Mouse (Mus musculus) left cerebral cortex, postnatal 14 days (tissue): ENCODE measurements around the gene Calhm1. TPM values are rescaled to one million over a fixed set of nuclear protein-coding genes. Genes with fewer than 3 reads are reported as not detected.
"Not testable (repeated sequence)": the region's sequence is repeated elsewhere in the genome, so short reads cannot be mapped to it uniquely, and the experiment has no call there.

Experiments used
- DNase-seq, 2 experiments: peaks; one replicate each; pipeline ENCODE4 v3.0.0; 2021 to 2022; ENCODE audit warnings: low spot score in 2 of 2, mixed read lengths in 1 of 2
- intact Hi-C: fragments of 180-260 bp; cut with DNase I; formaldehyde crosslinking; loops from one replicate; pipeline ENCODE4 v1.15.1; 2025
- total RNA-seq, 2 experiments: library from RNA; stranded (reverse); gene quantifications; 2 replicates each; pipeline ENCODE4 v1.2.3; 2021

Calhm1 gene
- total RNA-seq, 2 experiments from 2014 or later: not detected

DNA sequence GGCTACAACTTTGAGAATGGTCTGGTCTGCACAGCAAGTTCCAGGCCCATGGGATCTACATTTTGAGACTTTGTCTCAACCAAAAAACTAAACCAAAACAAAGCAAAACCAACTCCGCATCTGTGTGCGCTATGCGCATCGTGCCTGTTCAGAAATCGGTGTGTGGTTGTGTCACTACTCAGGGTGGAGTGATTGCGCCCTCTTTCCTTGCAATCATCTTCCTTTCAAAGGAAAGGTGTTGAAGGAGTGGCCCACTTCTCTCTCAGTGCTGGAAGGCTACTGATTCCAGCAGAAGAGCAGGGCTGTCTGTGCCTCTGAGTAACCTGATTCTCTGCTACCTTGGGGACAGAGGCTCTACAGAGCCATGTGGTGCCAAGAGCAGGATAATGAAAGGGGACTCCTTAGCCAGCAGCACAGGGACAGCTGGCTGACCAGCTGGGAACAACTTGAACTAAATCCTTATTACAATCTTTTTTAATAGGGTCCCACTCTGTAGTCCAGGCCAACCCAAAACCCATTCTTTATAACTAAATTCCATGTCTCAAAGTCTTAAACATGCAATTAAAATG is 19.2 kb upstream of the Calhm1 start:
- intact Hi-C loops: no loop called here
- DNase-seq: no peak

DNA sequence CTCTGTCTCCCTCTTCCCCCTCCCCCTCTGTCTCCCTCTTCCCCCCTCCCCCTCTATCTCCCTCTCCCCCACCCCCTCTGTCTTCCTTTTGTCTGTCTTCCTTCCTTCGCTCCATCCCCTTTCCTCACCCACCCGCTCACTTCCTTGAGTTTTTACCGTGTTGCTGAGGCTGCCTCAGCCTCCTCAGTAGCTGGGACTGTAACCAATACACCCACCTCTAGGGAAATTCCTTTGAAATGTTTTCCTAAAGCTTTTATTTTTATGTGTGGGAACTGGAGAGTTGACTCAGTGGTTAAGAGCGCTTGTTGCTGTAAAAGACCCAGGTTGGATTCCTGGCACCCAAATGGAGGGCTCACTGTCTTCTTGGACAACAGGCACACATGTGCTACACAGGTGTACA is 17.6 kb upstream of the Calhm1 start:
- intact Hi-C loops: no loop called here
- no peak for DNase-seq

DNA sequence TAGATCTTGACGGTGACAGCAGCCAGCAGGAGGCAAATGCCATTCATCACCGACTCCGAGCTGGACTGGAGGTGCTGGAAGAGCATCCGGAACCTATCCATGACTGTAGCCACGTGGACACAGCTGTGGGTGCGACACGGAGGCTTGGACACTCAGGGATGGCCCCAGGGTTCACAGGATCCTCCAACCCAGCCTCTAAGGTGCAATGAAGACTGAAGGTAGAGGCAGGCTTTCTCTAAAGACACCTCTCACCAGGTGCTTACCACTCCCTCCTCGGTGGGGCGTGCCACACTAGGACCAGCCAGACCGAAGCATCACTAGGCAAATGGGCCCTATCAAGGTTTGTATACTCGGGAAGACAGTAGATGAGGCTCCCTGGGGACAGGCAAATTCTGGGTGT is 13.6 kb upstream of the Calhm1 start, which contains the start of gene Calhm3:
Gene Calhm3, minus strand, starts transcription at position 101 of the 400 bp plus-strand sequence.
- intact Hi-C loops: no loop called here
- no peak for DNase-seq

DNA sequence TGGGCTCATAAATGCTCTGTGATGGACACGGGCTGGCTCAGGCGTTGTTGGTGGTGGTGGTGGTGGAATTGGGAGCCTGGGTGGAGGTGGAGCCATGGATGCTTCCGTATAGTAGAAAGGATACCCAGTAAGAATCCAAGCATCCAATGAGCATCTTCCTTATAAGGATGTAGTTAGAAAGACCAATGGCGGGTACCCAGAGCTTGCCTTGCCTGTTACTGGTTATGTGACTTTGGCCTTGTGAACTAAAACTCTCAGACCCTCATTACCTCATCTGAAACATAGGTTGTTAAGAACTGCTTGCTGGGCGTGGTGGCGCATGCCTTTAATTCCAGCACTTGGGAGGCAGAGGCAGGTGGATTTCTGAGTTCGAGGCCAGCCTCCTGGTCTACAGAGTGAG is 9.7 kb upstream of the Calhm1 start:
- intact Hi-C loops: no loop called here
- no peak for DNase-seq

DNA sequence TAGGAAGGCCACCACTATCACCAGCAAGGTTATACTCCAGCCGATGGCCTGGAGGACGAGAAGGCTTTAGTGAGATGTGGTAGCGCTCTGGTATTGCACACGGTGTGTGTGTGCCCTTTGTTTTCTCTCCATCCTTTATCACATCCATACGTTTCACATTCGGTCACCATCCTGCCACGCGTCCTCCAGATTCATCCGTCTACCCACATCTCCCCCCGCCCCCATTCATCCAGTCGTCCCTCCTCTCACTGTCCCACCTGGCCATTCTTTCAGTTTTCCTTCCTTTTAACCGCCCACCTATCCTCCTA is 8.0 kb upstream of the Calhm1 start:
- no peak for DNase-seq
- intact Hi-C loops: no loop called here

DNA sequence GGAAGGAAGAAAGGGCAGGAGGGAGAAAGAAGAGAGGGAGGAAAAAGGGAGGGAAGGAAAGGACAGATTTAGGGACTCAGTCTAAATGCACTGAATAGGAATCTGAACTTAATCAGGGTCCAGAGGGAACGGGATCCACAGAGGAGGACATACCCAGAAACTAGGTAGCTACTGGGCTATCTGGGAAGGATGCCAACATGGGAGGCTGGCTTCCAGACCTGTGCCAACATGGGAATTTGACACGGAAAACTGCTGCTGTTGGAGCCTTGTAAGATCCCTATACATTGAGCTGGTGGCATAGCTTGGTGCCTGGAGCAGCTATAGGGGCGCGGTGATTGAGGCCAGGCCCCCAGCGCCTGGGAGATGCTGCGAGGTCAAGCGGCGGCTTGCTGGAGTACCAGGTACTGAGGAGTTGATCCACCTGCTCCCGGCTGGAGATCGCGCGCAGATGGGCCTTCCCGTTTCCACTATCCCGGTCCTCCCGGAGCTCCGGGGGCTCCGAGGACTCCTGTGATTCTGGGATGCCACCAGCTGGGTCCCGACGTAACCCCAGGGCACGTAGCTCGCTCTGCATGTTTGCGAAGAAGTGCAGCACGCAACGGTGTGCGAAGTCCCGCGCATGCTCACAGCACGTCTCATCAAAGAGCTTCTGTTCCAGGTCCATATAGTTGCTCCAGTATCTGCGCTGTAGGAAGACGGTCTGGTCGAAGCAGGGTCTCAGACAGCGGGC is 7.4 kb upstream of the Calhm1 start:
- intact Hi-C loops: no loop called here
- peak; percentile 37 to 47 for DNase-seq

DNA sequence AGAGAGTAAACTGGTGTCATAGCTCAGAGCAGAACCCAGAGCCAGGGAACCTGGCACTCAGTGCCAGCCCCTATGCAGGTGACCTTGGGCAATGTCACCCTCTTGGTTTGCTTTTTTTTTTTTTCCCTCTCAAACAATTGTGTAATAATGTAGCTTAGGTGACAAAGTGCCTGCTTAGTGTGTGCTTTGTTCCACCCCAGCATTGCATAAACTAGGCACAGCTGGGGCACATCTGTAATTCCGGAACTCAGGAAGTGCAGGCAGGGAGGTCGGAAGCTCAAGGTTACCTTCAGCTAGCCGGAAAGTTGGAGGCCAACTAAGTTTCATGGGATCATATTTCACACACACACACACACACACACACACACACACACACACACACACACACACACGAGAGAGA is 5.8 kb upstream of the Calhm1 start:
- intact Hi-C loops: no loop called here

DNA sequence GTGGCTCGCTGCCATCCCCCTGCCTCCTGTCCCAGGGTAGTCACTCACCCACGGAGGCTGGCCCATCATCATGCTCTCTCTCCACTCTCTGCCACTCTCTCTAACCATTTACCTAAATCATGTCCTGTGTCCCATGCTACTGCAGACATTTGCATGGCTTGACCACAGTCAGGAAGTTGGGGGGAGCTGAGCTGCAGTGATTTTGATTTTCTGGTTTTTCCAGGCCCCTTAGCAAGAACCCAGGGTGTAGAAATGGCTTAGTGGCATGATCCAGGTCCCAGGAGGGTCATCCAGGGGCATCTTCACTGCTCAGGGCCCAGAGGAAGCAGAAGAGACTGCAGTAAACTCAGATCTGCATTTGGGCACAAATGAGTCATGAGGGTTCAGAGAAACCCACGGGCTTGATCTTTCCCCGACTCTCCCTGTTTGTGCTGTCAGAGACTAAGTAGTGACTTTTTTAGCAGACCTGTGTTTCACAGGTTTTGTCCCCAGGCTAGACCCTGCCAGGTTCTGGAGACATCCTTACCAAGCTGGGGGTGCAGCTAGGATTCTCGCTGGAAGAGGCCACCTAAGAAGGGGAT is 4.3 kb upstream of the Calhm1 start:
- DNase-seq: no peak
- intact Hi-C loops: no loop called here

More for the DNA sequence above, 5.8 kb upstream of the Calhm1 start:
- no peak for DNase-seq

DNA sequence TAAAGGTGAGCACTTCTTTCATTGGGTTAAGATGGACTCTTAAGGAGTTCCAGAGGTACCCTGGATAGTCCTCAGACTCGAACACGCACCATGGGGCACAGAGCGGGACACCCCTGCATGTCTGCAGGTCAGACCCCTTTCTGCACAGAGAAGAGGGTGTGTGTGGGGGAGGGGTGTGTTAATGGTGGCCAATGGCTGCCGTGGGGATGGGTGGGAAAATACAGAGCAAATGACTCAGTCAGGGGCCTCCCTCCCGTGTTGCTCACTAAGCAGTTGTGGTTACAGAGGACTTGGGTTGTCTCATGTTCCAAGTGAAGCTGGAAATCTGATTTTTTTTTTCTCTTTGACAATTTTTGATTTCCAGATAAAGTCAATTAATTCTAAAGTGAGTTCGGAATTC is 1.6 kb downstream of the Calhm1 start:
- intact Hi-C loops: no loop called here
- no peak for DNase-seq

DNA sequence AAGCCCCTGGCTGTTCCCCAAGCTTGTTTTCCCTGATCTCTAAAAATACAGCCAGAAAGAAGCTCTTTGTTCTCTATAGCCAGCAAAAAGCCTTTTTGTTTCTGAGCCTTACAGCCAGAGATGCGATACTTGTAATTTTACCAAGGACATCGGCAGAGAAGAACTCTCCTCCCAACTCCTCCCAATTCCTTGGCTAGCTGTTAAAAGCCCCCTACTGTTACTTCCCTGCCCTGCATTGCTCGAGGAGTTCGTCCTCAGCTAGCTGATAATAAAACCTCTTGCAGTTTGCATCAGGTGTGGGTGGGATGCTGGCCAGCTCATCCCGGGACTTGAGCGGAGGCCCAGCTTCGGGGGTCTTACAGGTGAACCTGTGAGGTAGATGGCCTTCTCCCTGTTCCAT is 4.4 kb downstream of the Calhm1 start:
- intact Hi-C loops, DNase-seq: not testable (repeated sequence)

DNA sequence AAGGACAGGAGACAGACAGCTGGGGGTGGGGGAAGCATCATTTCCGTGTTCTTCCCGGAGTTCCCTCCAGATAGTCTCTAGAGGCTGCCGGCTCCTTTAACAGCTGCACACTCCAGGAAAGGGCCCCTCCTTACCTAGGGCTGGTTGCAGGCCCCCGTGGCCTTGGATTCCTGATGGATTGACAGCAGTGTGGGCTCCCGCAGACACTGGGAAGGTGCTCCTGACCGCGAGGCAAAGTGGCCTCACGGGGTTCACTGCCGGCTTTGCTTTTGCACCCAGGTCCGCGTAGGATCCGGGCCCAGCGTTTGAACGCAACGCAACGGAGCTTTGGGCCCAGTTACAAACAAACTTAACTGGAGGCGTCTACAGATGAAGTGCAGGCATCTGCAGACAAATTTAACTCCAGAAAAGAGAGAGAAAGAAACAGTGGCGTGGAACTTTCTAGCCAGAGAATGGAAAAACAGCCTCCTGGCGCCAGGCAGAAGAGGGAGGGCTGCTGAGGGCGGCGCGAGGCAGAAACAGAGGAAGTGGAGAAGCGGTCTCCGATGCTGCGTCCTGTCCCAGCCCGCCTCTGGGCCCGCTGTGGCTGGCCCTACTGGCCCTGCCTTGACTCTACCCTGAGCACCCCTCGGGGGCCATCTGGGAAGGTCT is 6.2 kb downstream of the Calhm1 start, which contains the start of gene Calhm2:
Gene Calhm2, minus strand, starts transcription at position 524 of the 651 bp plus-strand sequence.
- intact Hi-C loops: no loop called here
- peak; percentile 62 to 73 for DNase-seq

DNA sequence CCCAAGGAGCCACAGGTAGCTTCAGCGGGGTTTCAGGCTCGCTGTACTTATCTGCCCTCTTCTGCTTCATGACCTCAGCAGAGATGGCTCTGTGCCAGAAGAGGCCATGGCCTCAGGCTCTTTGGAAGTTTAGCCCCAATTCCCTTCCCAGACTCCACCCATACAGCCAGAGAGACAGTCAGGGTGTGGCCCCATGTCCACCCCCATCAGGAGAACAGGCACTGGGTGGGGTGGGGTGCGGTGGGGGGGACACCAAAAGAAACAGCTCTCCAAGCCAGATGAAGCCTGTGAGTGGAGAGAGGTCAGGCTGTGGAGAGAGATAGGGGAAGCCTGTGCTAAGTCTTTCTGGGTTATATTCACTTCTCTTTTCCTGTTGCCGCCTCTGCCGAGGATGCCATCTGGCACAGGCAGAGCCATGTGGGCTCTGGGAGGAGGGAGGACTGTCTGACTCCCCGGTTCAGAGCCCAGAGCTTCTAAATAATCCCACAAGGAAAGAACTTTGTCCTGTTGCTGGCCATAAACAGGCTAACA is 6.9 kb downstream of the Calhm1 start:
- DNase-seq: peak; percentile 37 to 52
- intact Hi-C loops: no loop called here

DNA sequence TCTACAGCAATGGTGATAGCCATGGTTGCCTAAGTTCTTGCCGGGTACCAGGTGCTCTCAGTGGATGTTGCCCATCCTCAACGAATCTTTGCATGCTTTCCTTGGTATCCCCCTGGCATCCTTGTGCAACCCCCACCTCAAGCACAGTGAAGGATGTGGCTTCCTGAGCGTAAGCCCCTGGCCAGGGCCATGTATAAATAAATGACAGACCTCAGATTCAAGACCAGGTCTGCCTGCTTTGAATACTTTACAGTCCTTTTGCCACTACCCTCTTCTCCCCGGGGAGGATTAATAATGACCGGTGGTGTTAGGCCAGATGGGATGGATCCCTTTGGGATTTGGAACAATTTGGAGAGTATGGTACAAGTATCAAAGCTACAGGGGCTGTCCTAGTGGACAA is 7.9 kb downstream of the Calhm1 start:
- DNase-seq: no peak
- intact Hi-C loops: no loop called here

DNA sequence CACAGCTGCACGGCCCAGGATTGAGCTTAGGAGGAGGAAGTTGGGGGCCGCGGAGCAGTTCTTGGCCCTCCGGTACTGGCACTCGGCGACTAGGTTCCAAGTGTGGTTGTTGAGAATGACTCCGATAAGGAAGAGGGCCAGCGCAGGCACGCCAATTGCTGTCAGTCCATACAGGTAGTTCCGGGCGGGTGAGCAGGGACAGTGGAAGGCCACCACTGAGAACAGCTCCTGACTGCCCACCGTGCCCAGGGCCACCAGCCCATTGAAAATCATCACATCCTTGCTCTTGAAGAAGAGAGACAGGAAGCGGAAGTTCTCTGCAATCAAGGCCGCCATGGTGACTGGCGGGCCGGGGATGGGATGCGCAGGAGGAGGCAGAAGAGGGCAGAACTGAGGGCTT is 8.5 kb downstream of the Calhm1 start:
- no peak for DNase-seq
- intact Hi-C loops: no loop called here

DNA sequence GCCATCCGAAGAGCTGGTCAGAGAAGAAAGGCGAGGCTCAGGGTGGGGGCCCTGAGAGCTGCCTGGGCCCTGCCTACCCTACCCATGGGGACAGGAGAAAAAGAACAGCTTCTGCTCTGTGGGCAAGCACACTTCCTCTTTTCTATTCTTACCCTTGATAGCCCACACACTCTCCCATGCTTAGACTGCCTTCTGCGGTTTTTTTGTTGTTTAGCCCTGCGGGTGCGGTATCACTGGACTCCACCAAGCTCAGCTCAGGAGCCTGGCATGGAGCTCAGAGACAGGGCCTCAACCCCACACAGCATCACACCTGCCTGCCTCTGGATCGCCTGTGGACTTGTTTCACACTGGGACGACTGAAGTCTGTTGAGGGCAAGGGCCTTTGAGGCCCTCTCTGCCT is 10.9 kb downstream of the Calhm1 start:
- peak; percentile 39 to 43 for DNase-seq
- intact Hi-C loops: no loop called here

DNA sequence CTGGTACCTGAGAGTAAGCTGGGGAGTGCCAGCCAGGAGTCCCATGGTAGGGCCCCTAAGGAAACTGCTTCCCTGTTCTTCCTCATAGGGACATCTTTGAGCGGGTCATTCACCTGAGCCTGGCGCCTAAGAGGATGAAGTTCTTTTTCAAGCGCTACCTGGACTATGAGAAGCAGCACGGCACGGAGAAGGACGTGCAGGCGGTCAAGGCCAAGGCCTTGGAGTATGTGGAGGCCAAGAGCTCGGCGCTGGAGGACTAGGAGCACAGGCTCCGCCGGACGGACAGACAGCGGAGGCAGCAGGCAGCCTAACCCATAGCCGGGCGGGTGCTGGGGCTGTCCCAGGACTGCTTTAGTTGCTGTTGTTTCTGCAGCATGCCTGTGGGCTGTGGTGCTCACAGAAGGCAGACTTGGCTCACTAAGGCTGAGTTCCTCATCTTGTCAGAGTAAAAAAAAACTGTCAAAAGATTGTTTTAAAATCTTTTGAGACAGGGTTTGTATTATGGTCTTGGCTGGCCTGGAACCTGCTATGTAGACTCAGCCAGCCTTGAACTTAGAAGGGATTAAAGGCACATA is 13.4 kb downstream of the Calhm1 start:
- intact Hi-C loops: no loop called here

DNA sequence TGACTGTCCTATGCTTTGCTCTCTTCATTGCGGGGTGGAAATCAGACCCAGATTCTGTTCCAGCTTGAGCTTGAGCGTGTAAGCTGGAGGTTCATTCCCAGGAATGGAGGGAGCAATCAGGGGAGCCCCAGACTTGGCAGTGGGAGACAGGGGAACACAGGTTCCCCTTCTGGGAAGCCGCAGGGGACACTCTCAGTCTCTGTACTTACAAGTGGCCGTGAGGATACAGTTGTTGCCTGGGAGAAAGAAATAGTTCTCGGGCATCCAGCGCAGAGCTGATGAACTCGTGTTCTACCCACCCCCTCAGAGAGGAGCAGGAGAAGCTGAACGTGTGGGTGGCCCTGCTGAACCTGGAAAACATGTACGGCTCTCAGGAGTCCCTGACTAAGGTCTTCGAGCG is 15.2 kb downstream of the Calhm1 start:
- intact Hi-C loops: no loop called here
- no peak for DNase-seq

More for the DNA sequence above, 13.4 kb downstream of the Calhm1 start:
- no peak for DNase-seq

DNA sequence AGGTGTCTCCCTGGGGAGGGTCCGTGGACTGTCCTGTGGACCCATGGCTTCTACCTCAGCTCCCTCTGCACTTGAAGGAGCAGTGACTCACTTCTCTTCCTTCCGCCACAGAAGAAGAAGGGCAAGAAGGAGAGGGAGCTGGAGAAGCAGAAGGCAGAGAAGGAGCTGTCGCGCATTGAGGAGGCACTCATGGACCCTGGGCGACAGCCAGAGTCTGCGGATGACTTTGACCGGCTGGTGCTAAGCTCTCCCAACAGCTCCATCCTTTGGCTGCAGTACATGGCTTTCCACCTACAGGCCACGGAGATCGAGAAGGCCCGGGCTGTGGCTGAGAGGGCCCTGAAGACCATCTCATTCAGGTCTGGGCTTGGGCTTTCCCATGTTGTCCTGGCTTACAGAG is 15.9 kb downstream of the Calhm1 start:
- intact Hi-C loops: no loop called here
- DNase-seq: no peak

DNA sequence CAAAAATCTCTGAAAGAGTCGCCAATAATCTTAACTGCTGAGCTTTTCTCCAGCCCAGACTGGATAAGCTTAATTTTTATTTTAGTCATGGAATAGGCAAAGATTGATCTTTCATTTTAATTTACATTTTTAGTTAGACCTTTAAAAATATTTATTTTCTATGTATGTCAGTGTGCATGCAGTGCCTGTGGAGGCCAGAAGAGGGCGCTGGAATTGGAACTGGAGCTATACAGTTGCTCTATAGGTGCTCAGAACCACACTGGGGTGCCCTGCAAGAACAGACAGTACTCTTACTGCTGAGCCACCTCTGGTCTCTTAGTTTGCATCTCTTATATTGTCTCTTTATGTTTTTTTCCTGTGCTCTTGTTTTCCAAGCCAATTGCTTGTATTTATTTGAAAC is 21.3 kb downstream of the Calhm1 start:
- intact Hi-C loops: no loop called here
- peak; percentile 34 to 36 for DNase-seq

DNA sequence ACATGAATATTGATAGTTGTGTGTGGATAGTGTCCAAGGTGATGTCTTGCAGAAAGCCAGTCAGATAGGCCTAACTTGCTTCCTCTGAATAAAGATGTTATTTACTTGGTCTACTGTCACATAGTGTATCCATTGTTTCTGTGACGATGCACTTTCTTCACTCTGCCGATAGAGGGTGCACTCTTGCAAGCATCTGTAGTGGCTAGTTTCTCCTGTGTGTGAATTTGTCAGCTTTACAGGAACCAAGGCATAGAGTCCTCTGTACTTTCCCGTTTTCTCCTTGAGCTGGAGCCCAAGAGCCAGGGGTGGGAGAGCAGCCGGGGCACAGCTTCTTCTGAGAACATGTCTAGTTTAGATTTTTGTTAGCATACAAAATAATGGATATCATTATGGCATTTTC is 23.0 kb downstream of the Calhm1 start:
- DNase-seq: peak; percentile 37 to 64
- intact Hi-C loops: loop anchor here (2.0 kb wide), 1 partner anchor 48 kb away; no protein-coding TSS in a partner anchor
